Mouse (Mus musculus) gastrocnemius, adult 8-10 months (tissue): Measurements from ENCODE around the gene Rasgef1c. TPM values are rescaled to one million over a fixed set of nuclear protein-coding genes. Genes with fewer than 3 reads are reported as not detected.
A peak's percentile ranks its signal among the peaks of the same experiment; 100 is the strongest.

Source experiments
- DNase-seq, 2 experiments: peaks; one replicate each; pipeline ENCODE4 v3.0.0; 2022; ENCODE audit warnings: low spot score in 2 of 2
- total RNA-seq, 4 experiments: library from RNA; stranded (reverse); gene quantifications; 2 replicates each; pipeline ENCODE4 v1.2.4; 2022

Gene Rasgef1c
- total RNA-seq, result under 1 TPM in 2 of 4 experiments, not detected in 2; 0.24 to 0.43 TPM

DNA sequence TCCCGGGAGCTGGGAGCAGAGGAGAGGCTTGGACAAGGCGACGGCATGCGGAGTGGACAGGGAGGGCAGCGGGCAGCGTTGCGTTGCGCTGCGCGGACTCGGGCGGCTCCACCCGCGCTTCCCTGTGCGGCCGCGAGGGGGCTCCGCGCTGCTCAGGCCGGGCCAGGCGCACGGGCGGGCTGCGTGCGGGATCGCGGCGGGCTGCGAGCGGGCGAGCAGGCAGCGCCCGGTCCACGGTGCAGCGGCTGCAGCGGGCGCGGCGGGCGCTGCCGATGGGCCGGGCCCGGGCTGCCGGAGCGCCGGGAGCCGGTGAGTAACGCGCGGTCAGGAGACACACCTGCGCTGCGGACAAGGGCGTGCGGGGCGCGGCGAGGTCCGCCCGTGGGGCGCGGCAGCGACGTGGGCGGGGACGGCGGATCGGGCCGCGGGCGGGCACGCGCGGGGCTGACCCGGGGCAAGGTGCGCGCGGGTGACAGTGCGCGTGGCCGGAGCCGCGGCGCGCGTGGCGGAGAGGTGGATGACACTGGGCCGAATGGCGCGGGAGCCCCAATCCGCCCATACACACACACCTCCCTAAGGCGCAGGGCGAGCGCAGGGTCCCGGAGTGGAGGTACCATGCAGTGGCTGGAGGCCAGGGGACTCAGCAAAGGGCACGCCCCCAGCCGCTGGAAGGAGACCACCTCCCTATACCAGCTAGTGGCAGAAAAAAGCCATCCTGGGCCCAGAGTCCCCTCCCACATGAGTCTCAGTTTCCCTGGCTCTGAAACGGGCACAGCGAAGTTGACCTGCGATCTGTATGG lies at the start of gene Rasgef1c:
Rasgef1c (plus strand) TSS at position 177 of the 800 bp plus-strand sequence.
- peak; percentile 33 to 47 for DNase-seq

DNA sequence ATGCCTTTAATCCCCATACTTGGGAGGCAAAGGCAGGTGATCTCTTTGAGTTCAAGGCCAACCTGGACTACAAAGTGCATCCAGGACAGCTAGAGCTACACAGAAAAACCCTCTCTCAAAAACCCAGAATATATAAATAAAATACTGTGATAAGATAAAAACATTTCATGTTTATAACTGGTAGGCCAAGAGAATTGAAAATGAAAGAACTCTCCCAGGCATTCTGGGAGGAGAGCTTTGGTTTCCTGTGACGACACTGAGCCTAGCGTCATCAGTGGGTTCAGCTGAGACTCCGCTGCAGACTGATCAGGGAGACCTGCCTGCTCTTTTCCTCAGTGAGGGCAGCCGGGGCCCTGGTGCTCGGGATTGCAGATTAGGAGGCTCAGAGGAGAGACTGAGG lies 46.5 kb upstream of the Rasgef1c start:
- DNase-seq, result no peak

DNA sequence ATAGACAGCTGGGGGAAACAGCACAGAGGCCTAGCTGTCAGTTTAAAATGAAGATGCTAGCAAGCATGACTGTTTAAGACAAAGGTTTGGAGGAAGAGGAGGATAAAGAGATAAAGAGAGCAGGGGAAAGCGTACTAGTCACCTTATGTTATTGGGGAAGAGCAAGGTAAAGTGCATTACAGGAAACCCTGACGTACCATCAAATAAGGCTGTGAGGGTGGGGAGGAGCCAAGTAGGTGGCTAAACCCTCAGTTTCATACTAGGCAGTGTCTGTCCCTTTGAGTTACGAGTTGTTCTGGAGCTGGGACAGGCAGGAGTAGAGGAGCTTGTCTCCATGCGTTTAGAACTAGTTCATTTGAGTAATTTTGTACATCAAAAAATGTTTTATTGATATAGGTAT lies 40.5 kb upstream of the Rasgef1c start:
- no peak for DNase-seq

DNA sequence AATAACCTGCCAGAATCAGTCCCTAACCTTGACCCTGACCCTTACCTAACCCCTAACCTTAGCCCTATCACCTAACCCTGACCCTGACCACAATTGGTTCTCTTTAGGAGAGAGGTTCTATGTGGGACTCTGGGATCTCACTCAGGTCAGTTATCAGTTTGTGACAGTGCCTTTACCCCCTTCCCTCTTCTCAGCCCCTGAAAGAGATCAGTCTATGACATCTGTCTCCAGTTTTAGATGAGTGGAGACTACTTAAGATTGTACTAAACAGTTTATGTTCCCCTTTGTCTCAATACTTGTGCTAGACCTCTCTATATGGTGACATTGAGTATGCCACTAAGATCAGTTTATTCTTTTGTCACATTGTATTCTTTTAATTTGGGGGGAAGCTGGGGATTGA lies 37.7 kb upstream of the Rasgef1c start:
- no peak for DNase-seq

DNA sequence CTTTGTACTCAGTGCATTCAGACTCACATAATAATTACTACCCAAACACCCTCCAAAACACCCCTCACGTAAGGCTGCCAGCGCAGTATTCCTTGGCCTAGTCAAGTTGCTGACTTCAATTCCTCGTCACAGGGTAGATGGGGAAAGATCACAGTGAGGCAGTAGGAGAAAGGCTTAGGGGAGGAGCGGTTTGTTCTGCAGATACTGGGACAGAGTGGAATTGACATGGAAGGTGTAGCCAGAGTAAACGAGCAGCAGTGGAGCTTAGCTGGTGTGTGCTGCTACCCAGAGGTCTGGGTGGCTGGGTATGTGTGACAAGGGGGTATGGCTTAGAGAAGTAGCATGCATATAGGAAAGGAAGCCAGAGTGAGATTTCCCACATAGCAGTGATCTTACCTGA lies 34.3 kb upstream of the Rasgef1c start:
- no peak for DNase-seq

DNA sequence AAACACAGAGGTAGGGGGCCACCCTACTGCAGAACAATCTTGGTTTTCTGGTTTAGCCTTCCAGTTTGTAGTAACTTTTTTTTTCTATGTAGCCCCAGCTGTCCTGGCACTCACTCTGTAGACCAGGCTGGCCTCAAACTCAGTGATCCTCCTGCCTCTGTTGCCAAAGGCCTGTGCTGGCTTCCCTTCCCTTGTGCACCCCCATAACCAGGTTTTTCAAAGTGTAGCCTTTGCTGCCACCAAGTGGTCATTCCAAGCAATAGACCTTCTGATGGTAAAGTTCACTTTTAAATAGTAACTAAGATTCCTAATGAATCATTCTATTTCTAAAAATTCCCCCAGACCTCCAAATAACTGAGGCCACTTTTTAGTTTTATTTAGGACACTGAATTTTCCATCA lies 31.9 kb upstream of the Rasgef1c start:
- no peak for DNase-seq

DNA sequence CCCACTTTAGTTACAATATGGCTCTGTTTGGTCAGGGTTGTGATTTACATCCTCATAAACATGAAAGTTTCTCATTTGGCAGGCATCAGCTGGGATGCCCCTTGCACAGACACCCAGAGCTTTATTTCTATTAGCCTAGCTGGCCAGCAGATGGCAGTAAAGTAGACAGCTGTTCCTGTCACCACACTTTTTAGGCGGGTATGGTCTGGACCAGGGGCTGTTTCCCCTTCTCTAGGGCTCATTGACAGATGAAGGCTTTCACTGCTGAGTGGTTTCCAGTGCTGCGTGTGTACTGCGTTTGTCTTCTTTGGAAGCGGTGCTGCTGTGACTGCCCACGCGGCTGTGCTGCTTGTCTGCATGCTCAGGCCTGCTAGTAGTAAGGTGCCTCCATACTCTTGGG lies 29.7 kb upstream of the Rasgef1c start:
- DNase-seq, result no peak

DNA sequence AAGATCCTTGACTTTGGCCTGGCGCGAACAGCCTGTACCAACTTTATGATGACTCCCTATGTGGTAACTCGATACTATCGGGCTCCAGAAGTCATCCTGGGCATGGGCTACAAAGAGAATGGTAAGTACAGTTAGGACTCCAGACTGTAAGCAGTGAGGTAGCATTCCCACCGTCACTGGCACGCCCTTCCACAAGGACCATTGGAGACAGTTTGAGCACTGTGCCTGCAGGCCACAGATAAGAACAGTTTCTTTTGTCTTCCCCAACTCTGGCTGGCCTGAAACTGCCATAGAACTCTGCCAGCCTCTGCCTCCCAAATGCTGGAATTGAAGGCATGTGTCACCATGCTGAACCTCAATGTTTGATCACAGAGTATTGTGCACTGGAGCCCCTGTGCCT lies 28.9 kb upstream of the Rasgef1c start:
- no peak for DNase-seq

DNA sequence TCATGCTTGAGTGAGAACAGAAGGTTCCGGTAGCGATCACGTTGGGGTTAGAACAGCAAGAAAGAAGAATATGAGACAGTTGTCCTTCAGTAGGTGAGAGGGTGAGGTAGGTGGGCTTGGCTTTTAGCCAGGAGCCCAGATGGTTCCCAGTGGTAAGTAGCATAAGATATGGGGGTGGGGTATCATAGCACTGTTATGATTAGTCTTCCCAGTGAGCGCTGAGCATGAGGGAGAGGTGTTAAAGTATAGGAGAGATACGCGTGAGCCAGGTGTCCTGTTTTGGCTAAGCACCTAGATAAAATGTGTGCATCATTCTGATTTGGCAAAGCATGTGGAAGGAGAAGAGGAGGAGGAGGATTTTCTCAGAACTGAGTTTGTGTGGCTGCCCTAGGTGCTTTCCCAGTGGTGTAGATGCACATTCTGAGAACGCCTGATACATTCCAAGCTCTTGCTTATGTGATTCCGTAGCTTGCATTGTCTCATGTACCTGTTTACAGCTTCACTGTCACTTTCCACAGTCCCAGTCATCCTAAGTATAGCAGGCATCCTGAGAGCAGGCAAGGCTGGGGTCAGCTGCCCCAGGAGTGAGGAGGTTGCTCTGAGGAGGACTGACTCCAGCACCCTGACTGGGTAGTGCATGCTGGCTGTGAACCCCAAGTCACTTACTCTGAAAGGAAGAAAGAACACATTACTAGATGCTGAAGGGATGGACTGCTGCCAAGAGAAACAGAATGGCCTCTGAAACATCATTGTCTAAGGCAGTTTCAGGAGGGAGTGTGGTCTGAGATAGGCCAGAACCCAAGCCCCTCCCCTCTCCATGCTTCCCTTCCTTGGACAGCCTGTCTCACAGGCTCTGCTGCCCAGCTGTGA lies 24.5 kb upstream of the Rasgef1c start:
- no peak for DNase-seq

DNA sequence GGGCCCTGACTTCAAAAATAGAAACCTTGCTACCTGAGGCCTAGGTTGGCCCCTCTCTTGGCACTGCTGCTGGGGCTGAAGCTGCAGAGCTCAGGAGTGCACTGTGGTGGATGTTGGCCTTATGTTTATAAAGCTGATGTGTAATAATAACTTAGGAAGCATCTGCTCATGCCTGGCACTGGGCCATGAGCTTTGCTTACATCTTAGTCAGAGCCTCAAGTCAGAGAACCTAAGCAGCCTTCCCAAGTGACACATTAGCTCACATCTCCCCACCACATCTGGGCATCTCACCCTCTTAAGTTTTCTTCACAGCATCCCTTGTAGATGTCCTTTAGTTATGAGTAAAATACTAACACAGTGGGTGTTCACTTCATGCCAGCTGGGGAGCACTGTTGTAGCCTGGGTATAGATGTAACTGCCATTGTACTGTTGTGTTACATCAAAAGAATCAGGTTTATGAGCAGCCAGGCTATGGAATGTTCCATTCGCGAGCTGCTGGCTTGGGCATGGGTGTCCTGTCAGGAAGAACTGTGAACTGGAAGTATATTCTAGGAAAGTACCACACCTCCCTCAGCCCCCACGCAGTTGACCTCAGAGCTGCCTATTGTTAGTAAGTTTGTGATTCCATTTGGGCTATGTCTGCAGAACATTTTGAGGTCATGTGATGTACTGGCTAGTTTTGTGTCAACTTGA lies 21.5 kb upstream of the Rasgef1c start:
- no peak for DNase-seq

DNA sequence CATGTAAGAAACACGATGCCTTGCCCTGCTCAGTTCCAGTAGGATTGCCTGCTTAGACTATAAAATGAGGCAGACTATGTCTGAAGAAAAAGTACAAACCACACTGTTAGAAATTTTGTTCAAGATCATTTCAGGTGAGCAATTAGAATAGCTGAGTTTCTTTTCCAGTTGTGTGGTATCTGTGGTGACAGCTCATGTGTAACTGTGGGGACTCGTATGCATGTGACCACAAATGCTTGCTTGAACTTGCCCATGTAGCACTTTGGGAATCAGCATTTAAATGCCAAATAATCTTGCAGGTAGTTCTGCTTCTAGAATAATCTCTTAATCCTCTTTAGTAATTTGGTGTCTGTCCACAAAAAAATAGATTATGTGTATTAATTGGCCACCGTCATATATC lies 18.2 kb upstream of the Rasgef1c start:
- no peak for DNase-seq

DNA sequence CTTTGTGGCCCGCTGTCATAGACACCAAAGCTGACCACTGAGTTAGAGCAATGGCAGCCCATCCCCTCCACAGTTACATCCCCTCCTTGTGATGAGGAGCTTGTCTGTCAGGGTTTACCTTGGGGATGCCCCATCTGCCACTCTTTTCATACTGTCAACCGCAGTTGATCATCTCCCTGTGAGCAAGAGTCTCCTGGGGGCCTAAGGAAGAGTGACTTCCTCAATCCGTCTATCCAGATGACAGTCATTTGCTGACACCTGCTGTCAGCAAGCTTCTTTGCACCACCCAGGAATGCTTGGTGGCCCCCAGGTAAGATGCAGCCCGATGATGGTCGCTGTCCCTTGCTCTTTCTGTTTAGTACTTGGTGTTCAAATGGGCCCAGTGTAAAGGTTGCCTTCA lies 13.2 kb upstream of the Rasgef1c start:
- no peak for DNase-seq

DNA sequence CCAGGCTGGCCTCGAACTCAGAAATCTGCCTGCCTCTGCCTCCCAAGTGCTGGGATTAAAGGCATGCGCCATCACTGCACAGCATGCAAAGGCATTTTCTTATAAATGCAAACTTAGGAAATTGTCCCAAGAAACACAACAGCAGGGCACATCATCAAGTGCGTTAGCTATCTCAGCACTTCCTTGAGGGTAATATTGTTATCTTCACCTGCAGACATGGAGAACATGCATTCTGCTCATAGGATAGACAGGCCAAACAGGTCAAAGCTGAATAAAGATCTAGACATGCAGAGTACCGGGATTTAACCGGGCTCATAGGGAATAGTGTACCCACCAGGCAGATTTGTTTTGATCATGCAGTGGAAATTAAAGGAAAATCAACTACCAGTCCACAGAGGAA lies 9.6 kb upstream of the Rasgef1c start:
- no peak for DNase-seq

DNA sequence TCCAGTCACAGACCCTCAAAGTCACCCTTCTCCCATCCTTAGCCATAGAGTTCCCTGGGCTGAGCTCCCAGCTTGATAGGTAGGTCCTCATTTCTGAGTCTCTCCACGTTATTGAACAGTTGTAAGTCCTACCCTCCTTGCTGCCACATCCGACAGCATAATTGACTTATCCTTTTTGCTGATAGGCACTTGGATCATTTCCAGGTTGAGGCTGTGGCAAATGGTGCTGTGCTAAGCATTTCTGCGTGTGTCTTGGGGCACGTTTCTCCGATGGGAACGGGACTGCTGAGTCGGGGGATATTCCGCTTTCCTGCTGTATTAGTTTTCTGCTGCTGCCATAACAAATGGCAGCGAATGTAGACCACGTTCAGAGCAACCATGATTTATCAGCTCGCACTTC lies 7.8 kb upstream of the Rasgef1c start:
- no peak for DNase-seq

DNA sequence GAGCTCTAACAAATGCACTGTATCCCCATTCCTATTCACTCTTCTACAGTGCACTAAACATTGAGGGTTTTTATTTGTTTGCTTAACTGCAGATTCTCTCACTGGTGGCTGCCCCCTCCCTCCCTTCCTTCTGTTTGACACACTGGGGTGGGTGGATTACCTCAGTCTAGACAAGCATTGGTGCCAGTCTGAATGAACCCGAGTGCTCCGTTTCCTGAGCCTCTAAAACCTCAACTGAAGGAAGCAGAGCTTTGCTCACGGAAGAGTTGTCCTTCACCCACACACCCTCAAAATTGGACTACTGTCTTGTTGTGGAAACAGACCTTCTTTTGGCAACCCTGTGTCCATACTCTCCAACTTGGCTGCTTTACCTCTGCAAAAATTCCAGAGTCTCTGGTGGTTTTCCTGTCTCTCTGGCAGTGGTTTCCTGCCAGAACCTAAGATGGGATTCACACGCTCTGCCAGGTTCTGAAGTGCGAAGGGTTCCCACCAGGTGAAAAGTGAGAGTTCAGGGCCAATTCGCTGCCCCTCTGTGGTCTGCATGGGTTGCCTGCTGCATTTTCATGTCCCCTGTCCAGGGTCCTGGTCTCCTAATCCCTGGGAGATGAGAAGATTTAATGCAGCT lies 5.6 kb upstream of the Rasgef1c start:
- no peak for DNase-seq

DNA sequence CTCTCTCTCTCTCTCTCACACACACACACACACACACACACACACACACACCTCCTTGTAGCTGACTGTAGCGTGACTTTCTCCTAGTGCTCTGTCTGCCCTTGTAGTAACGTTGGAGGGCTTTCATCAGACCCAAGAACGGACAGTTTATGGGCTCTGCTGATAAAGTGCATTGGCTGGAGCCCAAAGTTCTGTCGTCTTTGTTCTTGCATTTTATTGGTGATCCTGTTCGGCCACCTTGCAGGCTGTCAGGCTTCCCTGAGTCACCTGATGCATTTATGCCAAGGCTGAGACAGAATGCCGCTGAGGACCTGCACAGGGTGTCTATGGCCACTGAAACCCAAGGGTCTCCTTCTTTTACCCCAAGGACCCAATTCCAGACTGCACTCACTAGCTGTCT lies 1.6 kb upstream of the Rasgef1c start:
- no peak for DNase-seq

DNA sequence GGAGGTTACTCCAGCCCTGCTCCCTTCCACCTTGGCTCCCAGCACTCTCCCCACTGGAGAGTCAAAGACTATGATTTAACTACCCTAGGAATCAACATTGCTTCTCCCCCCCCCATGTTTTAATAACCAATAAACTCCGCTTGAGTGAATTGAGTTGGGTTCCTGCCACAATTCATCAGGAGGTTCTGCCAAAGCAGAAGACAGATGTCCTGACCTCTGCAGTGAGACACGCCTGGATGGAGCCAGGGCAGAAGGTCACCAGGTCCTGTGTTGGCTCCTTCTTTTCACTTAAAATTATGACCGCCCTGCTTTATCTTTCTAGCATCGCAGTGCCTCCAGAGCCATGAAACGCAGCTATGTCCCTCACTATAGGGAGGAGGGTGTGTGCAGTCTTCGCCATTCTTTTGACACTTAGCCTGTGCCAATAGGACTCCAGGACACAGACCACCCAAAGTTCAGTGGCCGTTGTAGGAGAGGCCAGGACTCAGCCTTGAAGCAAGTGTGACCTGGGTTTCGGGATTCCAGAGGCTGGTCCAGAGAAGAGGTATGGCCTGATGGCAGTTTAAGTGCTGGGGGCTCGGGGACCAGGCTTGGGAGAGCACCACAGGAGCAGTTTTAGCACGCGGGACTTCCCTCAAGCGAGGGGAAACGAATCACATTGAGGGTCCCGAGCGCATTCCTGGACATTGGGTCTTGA lies 525 bp upstream of the Rasgef1c start:
- no peak for DNase-seq

DNA sequence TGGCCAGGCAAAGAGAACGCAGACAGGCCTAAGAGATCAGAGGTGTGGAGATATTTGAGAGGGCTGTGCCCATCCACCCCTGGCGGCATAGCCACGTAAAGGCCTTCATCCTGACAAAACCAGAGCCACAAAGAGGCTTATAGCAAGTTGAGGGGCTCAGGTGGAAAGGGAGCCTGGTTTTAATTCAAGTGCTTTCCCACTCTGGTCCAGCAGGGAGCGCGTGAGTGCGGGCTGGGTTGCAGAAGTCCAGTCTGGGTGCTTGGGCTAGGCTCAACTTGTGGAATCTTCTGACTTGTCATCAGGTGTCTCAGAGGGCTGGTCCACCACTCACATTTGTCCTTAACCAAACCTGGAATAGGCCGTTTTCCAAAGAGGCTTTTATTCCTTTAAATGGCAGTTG lies 1.7 kb downstream of the Rasgef1c start:
- DNase-seq, result peak; percentile 13 to 20

DNA sequence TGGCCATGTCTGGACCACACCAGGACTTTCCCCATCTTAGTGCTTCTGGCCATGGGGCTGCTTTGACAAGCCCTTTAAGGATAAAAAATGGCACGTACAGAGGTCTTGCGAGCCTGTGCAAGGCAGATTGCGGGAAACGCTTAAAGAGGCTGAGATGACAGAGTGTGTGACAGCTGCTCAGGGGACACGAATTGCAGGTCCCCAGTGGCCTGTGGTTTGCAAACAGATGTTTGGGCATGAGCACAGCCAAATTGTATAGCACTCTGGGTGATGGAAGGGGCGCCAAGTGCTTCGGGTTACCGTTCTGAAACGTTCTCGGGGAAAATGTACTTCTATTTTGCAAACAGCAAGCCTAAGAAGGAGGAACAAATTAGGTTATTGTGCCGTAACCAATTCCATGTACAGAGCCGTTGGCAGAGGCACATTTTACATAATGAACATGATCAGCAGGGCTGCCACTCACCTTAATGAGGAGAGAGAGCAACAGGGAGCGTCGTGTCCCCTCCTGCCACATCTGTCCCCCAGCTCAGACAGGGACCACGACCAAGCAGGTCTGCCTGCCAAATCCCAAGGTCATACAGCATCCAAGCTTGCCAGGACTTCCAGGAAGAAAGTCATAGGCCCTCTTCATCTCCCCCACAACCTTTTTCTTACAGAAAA lies 17.0 kb downstream of the Rasgef1c start:
- DNase-seq, result no peak

DNA sequence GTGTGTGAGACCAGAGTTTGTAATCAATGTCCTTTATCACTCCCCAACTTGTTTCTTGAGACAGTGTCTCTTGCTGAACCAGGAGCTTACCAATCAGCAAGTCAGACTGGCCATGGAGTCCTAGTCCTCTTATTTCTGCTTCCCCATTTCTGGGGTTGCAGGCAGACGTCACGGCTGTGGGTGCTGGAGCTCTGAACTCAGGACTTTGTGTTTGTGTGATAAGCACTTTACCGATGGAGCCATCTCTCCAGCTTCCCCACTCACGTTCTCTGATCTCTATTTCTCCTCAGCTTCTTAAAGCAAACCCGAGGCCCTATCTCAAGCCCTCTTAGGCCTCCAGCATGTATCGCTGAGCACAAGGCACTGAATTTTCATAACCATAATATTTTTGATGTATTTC lies 17.7 kb downstream of the Rasgef1c start:
- no peak for DNase-seq
